Mouse (Mus musculus) embryo, embryonic 11 days (tissue): ENCODE measurements at regions not wholly inside any gene's neighbourhood (a gene's known extent, or its start where the extent isn't known, plus 50 kb on each side); places are given as distances from the start of the nearest gene placed in this dataset.

ENCODE experiments used
- DNase-seq: peaks from one replicate; pipeline ENCODE4 v3.0.0-alpha.2; 2015

DNA sequence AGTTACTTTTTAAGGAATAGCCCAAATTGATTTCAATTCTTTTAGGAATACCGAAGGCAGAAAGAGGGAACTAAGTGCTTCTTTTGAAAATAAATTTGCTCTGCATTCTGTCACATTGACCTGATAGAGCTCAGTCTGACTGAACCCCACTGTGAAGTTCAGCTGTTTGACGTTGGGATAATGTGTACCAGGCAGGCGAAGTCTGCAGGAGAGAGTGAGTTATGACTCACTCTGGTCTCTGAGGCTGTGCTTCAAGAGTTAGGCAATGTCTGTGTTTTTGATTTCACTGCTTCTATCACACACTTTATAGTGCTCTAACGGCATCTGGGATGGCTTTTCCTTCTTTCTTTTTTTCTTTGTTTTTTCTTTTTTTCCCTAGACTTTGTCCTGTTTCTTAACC, 283.5 kb downstream of the Naf1 start:
- DNase-seq = peak; percentile 13

DNA sequence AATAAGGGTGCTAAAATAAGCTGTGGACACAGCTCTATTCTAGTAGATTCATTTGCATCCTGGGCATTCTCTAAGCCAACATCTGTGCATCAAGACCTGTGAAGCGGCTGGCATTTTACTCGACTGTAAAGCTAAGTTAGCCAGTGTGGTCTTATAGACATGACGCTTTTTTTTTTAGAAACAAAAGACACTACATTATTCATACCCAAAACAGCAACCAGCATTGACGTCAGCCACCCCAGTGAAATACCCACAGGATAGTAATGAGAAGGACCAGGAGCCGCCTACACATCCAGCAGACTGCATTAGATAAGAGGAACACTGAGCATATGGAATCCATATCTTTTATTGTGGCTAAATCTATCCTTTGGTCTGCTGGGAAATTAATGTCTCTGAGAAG, 321.7 kb downstream of the Naf1 start:
- DNase-seq = no peak

DNA sequence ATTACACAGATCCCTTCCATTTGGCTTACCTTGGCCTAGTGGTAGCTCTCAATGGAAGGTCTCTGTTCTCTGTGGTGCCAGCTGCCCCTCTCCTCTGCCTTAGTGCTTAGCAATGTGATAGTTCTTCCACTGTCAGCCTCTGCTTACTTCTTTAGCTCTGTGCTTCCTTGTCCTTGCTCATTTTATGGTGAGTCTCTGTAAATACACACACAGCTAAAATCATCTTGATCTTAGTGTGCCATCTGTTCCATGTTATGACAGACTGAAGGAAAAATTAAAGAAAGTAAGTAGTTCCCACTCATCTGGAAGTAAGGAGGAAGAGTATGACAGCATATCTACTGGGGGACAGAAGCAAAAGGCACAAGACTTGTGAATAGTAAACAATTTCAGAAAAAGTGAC, 324.4 kb upstream of the Nat3 start:
- DNase-seq = no peak

DNA sequence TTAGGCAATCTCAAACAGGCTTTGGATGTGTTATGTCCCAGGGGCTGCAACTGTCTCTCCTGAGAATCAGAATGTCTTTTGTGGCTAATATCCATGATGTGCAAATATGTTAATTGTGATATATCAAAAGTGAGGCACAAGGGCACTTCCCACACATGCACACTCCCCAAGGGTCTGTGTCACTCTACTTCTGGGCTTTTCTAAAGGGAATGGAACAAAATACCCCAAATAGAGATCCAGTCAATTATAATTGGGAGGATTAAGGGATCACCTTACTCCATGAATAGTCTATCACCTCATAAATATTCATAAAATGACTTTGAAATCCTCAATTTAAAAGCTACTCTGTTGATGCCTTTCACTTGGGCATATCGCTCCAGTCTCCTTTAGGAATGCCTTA, 317.6 kb upstream of the Nat3 start:
- DNase-seq = no peak

DNA sequence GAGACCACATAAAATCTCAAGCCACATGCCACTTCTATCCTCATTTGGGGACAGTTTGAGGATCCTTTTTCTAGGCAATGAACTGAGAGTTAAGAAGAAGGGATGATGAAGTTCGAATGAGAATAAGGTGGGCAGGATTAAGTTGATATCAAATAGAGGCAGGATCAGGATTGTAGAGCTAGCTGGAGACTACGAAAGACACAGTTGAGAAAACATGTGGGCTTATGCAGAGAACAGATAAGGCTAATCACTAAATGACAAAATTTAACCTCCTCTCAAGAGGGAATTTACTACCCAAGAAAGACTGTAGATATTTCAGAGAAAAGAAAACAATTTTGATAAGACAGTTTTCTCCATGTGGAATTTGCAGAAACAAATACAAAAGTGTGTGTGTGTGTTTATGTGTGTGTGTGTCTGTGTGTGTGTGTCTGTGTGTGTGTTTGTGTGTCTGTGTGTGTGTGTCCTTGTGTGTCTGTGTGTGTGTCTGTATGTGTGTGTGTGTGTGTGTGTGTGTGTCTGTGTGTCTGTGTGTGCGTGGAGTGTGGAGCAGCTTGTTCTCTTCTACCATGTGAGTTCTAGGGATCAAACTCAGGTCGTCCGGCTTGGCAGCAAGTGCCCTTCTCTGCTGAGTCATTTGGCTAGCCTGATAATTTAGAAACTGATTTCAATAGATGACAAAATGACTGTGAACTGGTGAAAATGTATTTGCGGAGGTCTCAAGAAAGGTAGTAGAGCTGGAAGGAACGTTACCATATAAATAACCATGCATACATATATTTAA, 291.5 kb upstream of the Nat3 start:
- no peak for DNase-seq

DNA sequence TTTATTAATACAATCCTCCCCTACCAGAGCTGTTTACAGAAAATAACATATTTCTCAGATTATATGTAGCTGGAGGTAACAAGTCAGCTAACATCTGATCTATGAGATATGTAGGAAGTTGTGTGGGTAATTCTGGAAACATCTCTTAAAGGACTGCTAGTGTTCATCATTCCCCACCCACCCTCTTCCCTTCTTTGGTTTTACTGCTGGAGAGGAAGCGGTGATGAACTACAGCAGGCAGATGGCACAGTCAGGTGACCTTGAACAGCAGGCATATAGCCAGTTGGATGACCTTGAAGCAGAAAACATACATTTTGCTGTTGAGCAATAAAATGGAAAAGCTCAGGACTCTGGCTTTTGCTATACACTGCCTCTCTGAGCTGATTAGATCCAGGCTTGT, 284.7 kb upstream of the Nat3 start:
- no peak for DNase-seq

DNA sequence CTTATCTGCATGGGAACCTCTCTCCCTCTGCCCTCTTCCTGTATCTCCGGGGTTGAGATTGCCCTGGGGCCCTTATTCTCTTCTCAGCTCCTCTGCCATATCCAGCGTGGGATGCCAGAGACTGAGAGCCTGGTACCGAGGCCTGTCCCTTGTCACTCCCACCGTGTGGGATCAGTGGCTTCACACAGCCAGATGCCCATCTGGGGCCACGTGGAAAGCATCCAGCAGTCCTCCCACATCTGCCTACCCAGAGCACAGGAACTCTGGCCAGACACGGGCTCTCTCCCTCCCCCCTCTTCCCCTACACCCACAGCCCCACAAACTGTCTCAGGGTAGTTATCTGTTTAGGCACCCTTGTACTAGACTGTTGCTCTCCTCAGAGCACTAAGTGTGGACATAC, 244.9 kb upstream of the Nat3 start:
- no peak for DNase-seq

DNA sequence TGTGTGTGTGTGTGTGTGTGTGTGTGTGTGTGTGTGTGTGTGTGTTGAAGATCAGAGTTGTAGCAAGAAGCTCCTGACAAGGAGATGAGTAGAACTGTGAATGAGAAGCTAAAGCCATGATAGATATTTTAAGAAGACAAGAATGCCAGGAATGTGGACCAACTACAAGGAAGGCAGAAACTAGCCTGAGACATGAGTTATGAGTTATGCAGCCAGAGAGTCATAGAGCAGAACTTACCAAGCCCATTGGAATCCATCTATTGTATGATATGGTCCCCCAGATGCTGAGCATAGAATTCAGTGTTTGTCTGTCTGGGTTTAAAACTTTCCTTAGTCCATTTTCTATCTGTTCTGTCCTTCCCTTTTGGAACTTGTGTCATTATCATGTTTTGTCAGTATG, 244.2 kb upstream of the Nat3 start:
- no peak for DNase-seq

DNA sequence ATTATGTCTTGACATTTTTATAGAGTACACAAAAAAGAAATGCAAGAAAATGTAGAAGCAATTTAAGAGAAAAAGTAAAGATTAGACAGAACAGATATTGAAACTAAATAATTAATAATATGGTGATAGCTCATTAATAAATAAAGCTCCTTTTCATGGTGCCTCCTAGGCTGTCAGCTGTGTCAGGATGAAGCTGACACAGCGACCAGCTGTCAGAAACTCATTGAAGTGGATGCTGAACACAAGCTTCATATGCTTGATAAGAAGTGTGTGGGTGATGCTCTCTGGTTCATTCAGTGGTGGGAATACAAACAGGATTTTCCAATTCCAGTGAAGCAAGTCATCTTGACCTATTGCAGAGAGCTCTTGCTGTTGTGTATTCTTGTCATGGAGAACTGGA, 213.2 kb upstream of the Nat3 start:
- DNase-seq = no peak

DNA sequence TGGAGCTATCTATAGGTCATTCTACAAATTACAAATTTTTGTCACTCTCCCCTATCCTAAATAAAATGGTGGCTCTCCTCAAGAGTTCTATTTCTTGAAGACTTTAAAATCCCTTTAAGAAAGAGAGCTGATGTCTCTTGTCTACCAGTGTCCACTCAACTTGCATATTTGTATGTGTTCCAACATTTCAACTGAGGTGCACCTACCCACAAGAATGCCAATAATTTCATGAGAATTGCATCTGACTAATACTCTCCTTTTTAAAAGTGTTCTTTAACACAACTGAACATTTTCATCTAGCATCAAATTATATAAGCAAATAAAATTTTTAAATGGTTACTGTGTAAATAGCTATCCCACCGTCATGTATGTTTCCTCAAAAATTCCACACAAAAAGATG, 206.3 kb upstream of the Nat3 start:
- no peak for DNase-seq

DNA sequence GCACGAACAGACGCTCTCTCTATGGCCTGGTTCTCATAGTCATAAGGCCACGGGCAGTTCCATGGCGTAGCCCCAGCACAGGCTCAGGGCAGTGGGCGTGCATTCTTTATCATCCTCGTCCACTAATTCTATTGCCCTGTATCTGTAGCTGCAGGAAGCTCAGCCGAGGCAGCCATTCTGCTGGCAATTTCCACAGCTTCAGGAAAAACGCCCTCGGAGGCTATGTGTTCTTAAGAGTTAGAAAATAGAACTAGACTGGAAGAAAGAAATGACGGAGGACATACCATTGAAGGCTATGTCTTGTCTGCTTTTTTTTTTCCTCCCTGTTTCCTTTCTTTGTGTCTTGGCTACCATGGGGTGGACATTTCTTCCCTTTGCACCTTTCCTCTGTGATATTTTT, 205.0 kb upstream of the Nat3 start:
- no peak for DNase-seq

DNA sequence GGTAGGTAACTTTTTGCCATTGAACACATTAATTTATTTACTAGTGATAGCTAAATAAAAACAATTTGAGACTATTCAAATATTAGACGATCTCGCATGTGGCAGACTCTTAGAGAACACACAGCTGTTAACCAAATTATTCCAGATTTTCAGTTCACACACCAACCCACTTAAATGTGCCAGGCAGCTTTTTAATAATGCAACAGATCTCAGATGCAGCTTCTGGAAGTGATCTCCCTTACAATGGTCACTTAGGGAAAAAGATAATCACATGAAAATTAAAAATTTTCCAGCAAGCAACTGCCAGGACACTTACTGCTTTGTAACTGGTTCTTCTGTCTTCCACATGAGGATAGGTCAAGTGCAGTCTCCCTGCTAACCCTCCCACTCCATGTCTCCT, 203.1 kb upstream of the Nat3 start:
- no peak for DNase-seq

DNA sequence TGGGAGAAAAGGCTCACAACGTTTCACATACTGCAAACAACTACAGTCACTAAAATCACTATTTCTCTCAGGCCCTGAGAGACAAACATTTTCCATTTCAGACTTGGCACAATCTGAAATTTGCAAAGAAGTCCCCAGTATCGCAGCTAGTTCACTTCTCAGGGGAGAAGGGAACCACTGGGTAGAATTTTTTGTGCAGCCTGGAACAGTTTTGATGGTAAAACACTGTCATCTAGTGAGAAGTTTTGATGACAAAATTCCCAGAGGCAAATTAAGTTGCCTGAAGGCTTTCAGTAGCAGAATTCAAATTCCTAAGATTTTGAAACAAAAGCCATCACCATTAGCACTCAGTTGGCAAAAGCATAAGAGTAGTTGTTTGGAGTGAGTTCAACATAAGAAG, 195.2 kb upstream of the Nat3 start:
- no peak for DNase-seq

DNA sequence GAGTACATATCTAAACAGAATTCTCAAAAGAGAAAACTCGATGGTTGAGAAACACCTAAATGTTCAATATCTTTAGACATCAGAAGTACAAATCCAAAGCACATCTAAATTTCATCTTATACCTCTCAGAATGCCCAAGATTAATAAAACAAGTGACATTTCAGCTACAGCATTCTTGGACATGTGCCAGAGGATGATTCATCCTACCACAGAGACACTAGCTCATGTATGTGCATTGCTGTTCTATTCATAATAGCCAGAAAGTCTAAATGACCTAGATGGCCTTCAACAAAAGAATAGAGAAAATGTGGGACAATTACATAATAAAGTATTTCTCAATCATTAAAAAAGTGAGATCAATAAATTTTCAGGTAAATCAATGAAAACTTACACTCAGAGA, 146.6 kb upstream of the Nat3 start:
- DNase-seq = no peak

DNA sequence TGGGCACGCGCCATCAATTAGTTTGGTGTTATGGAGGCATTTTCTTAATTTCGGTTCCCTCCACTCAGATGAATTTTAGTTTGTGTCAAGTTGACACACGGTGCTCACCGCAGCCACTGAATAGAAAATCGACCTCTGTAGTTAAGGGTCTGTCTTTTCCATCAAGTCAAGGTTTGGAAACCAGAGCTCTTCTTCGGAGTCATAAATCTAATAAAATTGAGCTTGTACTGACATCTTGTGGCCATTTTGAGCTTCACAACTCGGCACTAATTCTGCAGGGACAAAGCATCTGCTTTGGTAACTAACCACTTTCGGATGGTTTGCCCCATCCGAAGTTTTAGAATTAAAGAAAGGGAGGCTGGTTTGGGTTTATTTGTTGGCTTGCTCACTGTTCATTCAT, 117.7 kb upstream of the Nat3 start:
- DNase-seq = peak; percentile 66

DNA sequence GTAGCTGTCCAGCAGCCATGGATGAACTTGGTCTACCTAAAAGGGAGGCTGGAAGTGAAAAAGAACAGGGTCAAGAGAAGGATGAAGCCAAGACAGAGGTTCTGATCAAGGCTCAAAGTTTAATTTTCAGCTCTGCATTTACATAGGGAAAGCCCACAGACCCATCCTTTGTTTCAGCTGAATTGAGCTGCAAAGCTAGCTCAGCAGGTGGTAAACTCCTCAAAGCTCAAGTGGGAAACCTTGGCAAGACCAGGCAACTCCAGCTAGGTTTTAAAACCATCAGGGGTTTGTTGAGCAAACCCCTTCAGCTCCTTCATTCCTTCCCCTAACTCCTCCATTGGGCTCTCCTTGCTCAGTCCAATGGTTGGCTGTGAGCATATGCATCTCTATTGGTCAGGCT, 108.8 kb upstream of the Nat3 start:
- DNase-seq = no peak

DNA sequence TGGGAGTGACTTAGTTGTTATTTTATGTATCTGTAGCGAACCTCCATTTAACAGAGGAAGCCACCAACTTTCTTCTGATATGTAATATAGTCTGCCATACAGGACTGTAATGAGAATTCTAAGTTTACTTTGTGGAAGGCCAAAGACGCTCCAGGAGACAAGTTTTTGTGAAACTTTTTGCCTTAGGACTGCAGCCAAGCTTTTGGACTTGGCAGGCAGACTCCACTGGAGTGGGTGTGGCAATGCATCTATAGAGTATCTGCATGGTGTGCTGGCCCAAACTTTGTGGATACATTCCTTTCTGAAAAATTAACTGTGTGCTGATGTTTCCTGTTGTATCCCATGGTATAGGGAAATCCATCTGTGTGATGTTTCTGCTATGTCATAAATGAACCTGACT, 101.1 kb upstream of the Nat3 start:
- no peak for DNase-seq
